Mouse (Mus musculus) stomach, embryonic 15.5 days (tissue): ENCODE data around the gene Kcnma1. TPM values are rescaled to one million over a fixed set of nuclear protein-coding genes. Genes with fewer than 3 reads are reported as not detected.

Source experiments
- ATAC-seq: fragments of 200-750 bp; cut with Nextera tagmentation; 2 replicates; pipeline ENCODE4 v1.8.0; 2017; ENCODE audit warnings: low read depth, moderate number of reproducible peaks, moderate TSS enrichment; ENCODE audit not compliant: insufficient read depth, low FRiP score
- H3K27ac ChIP-seq: fragments of 300-500 bp; sonication (generic); 2 replicates; pipeline ENCODE4 v1.5.1; 2015; ENCODE audit warnings: mild to moderate bottlenecking, inconsistent platforms
- H3K27me3 ChIP-seq: fragments of 300-500 bp; sonication (generic); replicated peaks from 2 replicates; pipeline ENCODE4 v1.6.1; 2015; ENCODE audit warnings: inconsistent platforms
- H3K36me3 ChIP-seq: fragments of 300-500 bp; sonication (generic); 2 replicates; pipeline ENCODE4 v1.6.1; 2015; ENCODE audit warnings: inconsistent platforms
- H3K4me1 ChIP-seq: fragments of 300-500 bp; sonication (generic); 2 replicates; pipeline ENCODE4 v1.6.1; 2015; ENCODE audit warnings: inconsistent platforms
- H3K4me2 ChIP-seq: fragments of 300-500 bp; sonication (generic); 2 replicates; pipeline ENCODE4 v1.6.1; 2015; ENCODE audit warnings: mild to moderate bottlenecking, inconsistent platforms
- H3K4me3 ChIP-seq: fragments of 300-500 bp; sonication (generic); replicated peaks from 2 replicates; pipeline ENCODE4 v1.5.1; 2015; ENCODE audit warnings: inconsistent platforms
- H3K9ac ChIP-seq: fragments of 300-500 bp; sonication (generic); 2 replicates; pipeline ENCODE4 v1.6.1; 2015; ENCODE audit warnings: inconsistent platforms
- H3K9me3 ChIP-seq: fragments of 300-500 bp; sonication (generic); 2 replicates; pipeline ENCODE4 v1.6.1; 2016; ENCODE audit warnings: inconsistent platforms
- WGBS: fragments of 180-500 bp; shearing (Covaris S2); methylation state at CpG from one replicate; pipeline ENCODE4 v1.1.7; 2015; 5-methylcytosine and 5-hydroxymethylcytosine counted together
- polyA plus RNA-seq: library from polyadenylated mRNA; unstranded; fragments of >200 nt; fragmentation: Nextera tagmentation; extraction: Ambion mirVana; gene quantifications from 2 replicates; pipeline ENCODE4 v1.2.1, GENCODE M21; 2015

Gene Kcnma1
- polyA plus RNA-seq, 1 experiment from 2014 or later = 11.2 TPM

DNA sequence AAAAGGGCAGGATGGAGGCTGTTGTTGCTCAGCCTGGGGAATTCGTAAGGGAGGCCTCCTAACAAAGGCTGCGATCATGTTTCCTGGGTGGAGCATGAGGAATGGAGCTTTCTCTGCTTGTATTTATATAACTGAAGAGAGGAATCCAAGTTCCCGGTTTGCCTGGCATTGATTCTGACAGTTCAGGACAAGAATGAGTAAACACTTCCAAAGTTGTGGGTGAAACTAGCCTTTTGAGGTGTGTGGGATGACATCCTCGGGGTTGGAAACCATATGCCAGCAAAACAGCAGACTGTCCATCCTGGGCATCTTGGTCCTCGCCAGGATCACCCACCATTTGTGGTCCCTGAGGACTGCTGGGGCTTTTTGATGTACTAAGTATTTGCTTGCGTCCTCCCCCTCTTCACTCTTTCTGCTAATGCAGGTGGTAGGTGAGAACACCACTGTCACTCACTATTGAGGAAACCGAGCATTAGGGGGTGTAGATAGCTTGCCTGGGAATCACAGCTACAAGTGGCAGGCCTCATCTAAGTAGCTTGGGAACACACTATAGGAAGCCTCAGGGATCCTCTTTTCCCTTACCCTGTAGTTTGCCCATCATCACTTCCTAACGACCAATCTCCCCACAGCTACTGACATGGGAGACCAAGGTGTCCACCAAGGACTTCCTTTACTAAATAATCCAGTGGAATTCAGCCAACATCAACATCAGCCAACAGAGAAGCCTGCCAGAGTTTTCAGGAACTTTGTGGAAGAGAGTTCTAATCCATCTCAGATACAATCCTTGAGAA is 482.4 kb downstream of the Kcnma1 start:
- H3K27ac ChIP-seq = no peak overlapping the region

DNA sequence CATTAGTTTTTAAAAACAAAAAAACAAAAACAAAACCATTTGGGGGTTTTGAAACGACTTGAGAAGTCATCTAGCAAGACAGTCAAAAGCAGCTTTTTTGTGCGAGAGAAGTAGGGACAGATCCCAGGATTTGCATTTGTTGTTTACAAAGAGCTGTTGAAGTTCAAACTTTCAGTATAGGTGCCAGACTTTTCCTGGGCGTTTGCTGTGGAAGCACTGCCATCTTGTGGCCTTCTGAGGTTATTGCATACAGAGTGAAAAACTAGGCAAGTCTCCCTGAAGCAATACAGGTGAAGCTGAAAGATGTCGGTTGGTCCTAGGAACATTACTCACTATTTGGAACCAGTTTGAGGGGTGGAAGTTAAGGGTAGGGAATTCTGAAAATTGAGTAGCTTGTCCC is 484.6 kb downstream of the Kcnma1 start:
- no peaks in the 10 kb centered on the region for H3K27me3 ChIP-seq
- H3K4me2 ChIP-seq = no peak overlapping the region
- WGBS = 7% methylated on average over 4 of the region's 4 CpGs
- no peaks in the 10 kb centered on the region; the same call in 1 of the 2 replicates for H3K4me1 ChIP-seq
- H3K27ac ChIP-seq = no peak overlapping the region
- H3K9me3 ChIP-seq = no peaks in the 10 kb centered on the region
- H3K4me3 ChIP-seq = no peak overlapping the region
- no peak overlapping the region for H3K9ac ChIP-seq
- ATAC-seq = no peak
- H3K36me3 ChIP-seq = no peaks in the 10 kb centered on the region

More for the DNA sequence above, 482.4 kb downstream of the Kcnma1 start:
- no peaks in the 10 kb centered on the region for H3K27me3 ChIP-seq
- H3K4me1 ChIP-seq = no peaks in the 10 kb centered on the region; the same call in 1 of the 2 replicates
- H3K9ac ChIP-seq = no peak overlapping the region
- no peaks in the 10 kb centered on the region for H3K36me3 ChIP-seq
- WGBS = 49% methylated on average over 8 of the region's 8 CpGs
- H3K4me3 ChIP-seq = no peak overlapping the region
- ATAC-seq = no peak
- no peak overlapping the region for H3K4me2 ChIP-seq
- no peaks in the 10 kb centered on the region for H3K9me3 ChIP-seq

DNA sequence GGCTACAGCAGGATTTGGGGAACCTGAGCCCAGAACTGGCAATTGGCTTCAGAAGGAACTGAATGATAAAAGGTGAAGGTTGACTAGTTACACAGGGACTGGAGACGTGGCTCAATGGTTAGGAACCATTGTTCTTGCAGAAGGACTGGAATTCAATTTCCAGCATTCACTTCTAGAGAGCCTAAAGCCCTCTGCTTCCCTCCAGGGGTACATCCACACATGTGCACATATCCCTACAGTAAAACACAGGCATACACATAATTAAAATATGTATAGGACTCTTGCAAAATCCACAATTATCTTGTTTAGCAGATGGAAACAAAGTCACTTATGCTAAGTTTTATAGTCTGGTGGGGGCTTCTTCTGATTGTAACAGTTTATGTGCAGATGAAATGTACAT is 485.1 kb downstream of the Kcnma1 start:
- Histone ChIP-seq H3K4me2 (no peak overlapping the region), H3K27me3 (no peaks in the 10 kb centered on the region), H3K36me3 (no peaks in the 10 kb centered on the region), H3K9me3 (no peaks in the 10 kb centered on the region), H3K4me3 (no peak overlapping the region), H3K27ac (no peak overlapping the region), H3K4me1 (no peaks in the 10 kb centered on the region; the same call in 1 of the 2 replicates), H3K9ac (no peak overlapping the region)
- no peak for ATAC-seq
- 71% methylated on average over 1 of the region's 1 CpGs for WGBS

DNA sequence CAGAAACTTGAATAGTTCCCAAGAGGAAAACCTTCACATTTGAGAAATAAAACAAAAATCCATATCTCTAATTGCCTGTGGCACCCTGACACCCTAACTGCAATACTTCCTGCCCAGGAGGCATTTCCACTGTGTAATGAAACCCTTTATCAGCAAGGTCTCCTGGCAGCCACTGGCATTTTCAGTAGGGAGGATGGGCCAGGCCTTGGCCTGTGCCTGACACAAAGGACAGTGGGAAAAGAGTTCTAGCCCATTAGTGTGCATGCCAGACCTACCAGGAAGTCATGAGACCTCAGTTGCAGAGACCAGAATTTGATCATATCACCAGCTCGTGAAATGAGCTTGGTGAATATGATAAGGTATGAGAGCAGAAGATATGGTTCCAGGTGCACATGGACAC is 488.4 kb downstream of the Kcnma1 start:
- H3K4me1 ChIP-seq = no peaks in the 10 kb centered on the region; the same call in 1 of the 2 replicates
- 78% methylated on average over 1 of the region's 1 CpGs for WGBS

DNA sequence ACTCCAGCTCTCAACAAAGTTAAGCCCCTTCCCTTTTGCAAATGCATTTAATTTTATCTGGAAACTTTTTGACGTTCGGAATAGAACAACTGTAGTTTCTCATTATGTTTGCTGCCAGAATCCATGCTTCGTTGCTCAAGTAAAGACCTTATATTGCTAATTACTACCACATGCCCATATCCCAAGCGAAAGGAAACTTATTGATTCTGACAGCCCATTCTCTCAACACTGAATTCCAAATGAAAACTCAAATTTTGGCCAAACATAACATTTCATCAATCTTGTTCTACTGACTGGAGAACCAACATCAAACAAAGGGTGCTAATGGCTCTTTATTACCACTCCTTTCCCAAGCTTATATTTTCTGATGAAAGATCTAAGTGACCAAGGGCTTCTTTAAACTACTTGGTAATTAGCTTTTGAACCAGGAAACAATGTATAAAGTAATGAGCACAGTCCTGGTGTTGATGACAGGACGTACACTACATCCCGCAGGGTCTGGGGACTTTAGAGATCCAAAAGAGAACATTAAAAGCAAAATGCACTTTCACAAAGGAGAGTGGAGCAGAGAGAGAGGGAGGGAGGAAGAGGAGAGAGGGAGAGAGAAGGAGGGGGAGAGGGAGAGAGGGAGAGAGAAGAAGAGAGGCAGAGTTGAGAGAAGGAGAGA is 490.3 kb downstream of the Kcnma1 start:
- H3K4me3 ChIP-seq = no peak overlapping the region
- no peak overlapping the region for H3K27ac ChIP-seq
- WGBS = 63% methylated on average over 6 of the region's 6 CpGs
- no peaks in the 10 kb centered on the region for H3K4me1 ChIP-seq
- H3K27me3 ChIP-seq = no peaks in the 10 kb centered on the region
- H3K4me2 ChIP-seq = no peak overlapping the region
- no peaks in the 10 kb centered on the region for H3K9me3 ChIP-seq
- no peak overlapping the region for H3K9ac ChIP-seq
- ATAC-seq = no peak
- no peaks in the 10 kb centered on the region for H3K36me3 ChIP-seq

More for the DNA sequence above, 488.4 kb downstream of the Kcnma1 start:
- no peak overlapping the region for H3K27ac ChIP-seq
- no peak overlapping the region for H3K4me3 ChIP-seq
- H3K27me3 ChIP-seq = no peaks in the 10 kb centered on the region
- H3K9me3 ChIP-seq = no peaks in the 10 kb centered on the region
- H3K4me2 ChIP-seq = no peak overlapping the region
- no peak for ATAC-seq
- no peaks in the 10 kb centered on the region for H3K36me3 ChIP-seq
- no peak overlapping the region for H3K9ac ChIP-seq

DNA sequence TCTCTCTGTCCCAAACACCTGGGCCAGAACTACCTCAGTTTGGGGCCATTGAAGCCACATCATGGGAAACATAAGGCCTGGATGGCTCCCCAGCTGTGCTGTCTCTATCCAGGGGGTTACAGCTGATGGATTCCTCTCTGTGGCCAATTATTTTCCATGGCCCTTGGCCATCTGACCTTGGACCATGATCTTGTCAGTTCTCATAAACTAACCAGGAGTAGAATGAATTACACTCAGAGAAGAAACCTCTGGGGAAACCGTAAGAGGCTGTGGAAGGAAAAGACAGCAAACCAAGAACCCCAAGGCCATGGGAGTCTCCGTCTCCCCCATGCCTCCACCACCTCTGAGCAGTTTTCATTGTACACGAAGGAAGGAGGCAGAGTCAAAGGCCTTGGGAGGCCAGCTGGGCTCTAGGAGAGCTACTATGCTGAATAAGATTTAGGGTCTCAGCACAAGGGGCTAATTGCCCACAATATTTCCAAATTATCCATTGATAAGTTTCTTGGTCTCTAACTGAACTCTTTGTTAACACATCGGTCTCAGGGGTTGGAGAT is 491.6 kb downstream of the Kcnma1 start:
- Histone ChIP-seq H3K27me3 (no peaks in the 10 kb centered on the region), H3K4me3 (no peak overlapping the region), H3K4me1 (no peaks in the 10 kb centered on the region), H3K27ac (peak overlapping the region; percentile 33; the same call in 1 of the 2 replicates), H3K9me3 (no peaks in the 10 kb centered on the region), H3K9ac (no peak overlapping the region), H3K36me3 (no peaks in the 10 kb centered on the region), H3K4me2 (no peak overlapping the region)
- WGBS = 60% methylated on average over 4 of the region's 4 CpGs
- no peak for ATAC-seq

DNA sequence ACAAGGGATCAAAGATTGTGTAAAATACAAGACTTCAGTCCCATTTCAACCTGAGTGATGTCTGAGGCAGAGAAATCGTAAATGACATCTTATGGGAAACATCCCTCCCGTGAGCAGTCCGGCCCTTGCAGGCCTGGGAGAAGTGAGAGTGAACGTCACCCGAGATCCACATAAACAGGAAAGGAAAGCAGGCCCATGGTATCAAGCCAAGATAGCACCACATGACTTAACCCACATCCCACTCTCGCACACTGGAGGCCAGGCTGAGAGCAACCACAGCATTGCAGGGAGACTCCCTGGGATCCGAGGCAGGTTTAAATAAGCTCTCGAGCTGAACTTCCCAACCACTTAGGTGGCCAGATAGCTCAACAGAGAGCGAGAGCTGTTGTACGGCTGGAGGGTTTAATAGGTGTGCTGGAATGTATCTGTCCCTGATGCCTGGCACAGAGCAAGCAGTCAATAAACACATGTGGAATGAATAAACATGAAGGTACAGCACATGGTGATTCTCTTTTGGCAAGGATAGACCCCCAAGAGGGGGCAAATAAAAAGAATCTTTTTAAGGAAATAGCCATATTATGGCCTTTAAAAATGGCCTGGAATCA is 493.1 kb downstream of the Kcnma1 start:
- Histone ChIP-seq H3K27ac (no peak overlapping the region), H3K9me3 (no peaks in the 10 kb centered on the region), H3K27me3 (no peaks in the 10 kb centered on the region), H3K4me3 (no peak overlapping the region), H3K4me2 (no peak overlapping the region), H3K4me1 (no peaks in the 10 kb centered on the region), H3K9ac (no peak overlapping the region), H3K36me3 (no peaks in the 10 kb centered on the region)
- WGBS = 59% methylated on average over 10 of the region's 10 CpGs
- ATAC-seq = no peak

DNA sequence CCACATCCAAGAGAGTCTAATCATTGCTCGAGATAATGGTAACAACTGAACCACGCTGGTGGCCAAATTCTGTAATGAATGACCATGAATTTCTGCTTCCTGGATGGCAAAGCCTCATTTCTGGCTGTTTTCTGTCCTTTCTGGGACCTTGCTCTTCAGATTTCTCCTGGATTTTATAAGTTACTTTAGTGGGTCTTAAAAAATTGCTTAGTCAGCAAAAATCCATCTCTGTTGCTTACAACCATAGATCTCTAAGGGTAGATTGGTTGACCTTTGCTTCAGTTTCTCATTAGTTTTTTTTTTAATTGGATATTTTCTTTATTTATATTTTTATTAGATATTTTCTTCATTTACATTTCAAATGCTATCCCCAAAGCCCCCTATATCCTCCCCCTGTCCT is 496.9 kb downstream of the Kcnma1 start:
- H3K9me3 ChIP-seq = no peaks in the 10 kb centered on the region
- H3K4me1 ChIP-seq = no peaks in the 10 kb centered on the region
- no peak overlapping the region for H3K9ac ChIP-seq
- H3K4me3 ChIP-seq = no peak overlapping the region
- H3K36me3 ChIP-seq = no peaks in the 10 kb centered on the region
- H3K4me2 ChIP-seq = no peak overlapping the region
- WGBS = 87% methylated on average over 2 of the region's 2 CpGs
- ATAC-seq = no peak
- no peaks in the 10 kb centered on the region for H3K27me3 ChIP-seq
- H3K27ac ChIP-seq = no peak overlapping the region

DNA sequence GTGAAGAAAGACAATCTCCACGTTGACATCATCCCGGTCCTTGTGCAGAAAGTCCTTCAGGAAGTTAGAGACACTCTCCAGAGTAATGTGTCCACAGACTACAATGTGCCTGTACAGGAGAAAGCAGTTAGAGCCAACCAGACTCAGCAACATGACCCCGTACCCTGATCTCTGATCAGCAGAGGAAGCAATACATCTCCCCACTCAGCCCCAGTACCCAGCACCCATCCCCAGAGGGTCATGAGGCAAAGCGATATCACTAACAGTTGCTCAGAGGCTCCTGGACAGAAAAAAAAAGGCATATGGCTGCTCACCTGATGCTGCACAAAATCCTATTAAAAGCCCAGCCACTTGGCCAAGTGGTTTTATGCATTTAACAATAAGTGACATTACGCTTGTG is 504.5 kb downstream of the Kcnma1 start:
- Histone ChIP-seq H3K9me3 (no peaks in the 10 kb centered on the region), H3K27ac (no peak overlapping the region), H3K27me3 (no peaks in the 10 kb centered on the region), H3K9ac (no peak overlapping the region), H3K4me3 (no peak overlapping the region), H3K36me3 (no peaks in the 10 kb centered on the region), H3K4me1 (no peaks in the 10 kb centered on the region), H3K4me2 (no peak overlapping the region)
- ATAC-seq = no peak
- WGBS = 80% methylated on average over 5 of the region's 5 CpGs

DNA sequence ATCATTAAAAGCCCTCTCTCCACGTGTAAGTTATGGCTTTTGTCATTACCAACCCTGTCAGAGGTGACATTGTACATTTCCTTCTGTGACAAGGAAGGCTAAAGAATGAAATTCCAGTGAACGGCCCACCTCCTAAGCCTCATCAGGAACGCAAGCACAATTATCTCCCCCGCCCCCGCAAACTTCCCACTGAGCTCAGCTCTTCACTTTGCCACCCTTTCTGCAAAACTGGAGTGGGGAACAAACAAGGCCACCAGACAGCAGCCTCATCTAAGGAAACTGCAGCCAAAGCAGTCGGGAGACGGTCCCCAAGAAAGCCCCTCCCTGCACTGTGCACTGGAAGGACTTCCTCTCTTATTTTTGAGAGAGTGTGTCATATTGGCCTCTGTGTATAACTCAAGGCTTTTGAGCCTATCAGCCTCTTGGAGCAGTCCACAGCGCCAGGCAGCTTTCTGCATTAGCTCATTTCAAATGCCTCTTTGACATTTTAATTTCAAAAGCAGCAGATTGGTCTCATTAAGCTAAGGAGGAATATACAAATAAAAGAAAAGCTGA is 512.0 kb downstream of the Kcnma1 start:
- no peak for ATAC-seq
- Histone ChIP-seq H3K27me3 (no peaks in the 10 kb centered on the region), H3K27ac (0 out of 2 replicates have a peak overlapping the region, but pooled peaks have one; percentile 13), H3K4me3 (no peak overlapping the region), H3K4me2 (no peak overlapping the region), H3K9me3 (no peaks in the 10 kb centered on the region), H3K9ac (no peak overlapping the region), H3K36me3 (no peaks in the 10 kb centered on the region), H3K4me1 (peaks cover 5% of the 10 kb centered on the region; the same call in 1 of the 2 replicates)
- 33% methylated on average over 8 of the region's 8 CpGs for WGBS

DNA sequence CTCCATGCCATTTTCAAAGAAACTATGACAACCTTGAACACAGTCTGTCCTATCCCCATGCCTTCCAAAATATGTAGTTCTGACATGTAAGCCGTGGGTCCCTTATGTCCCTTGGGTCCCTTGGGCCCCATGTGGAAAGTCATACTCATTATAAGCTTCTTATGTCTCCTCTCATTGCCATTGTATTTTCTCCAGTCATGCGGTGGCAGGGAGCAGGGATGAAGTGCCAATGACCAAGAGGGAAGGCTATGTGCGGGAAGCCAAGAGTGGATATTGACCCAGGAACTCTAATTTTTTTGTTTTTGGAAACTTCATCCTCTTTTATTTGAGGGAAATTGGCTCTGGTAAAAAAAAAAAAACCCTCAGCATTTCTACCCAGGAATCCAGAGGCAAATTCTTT is 517.5 kb downstream of the Kcnma1 start:
- no peak overlapping the region for H3K4me2 ChIP-seq
- no peaks in the 10 kb centered on the region for H3K27me3 ChIP-seq
- no peaks in the 10 kb centered on the region for H3K9me3 ChIP-seq
- 90% methylated on average over 3 of the region's 3 CpGs for WGBS
- no peak for ATAC-seq
- H3K27ac ChIP-seq = no peak overlapping the region
- no peak overlapping the region for H3K4me3 ChIP-seq
- no peak overlapping the region for H3K9ac ChIP-seq
- H3K36me3 ChIP-seq = no peaks in the 10 kb centered on the region
- no peaks in the 10 kb centered on the region; the same call in 1 of the 2 replicates for H3K4me1 ChIP-seq
